Mouse (Mus musculus) gastrocnemius, postnatal 25 days (tissue): ENCODE measurements around the gene Apol7c. TPM values are rescaled to one million over a fixed set of nuclear protein-coding genes. Genes with fewer than 3 reads are reported as not detected.
"Not testable (repeated sequence)": the region's sequence is repeated elsewhere in the genome, so short reads cannot be mapped to it uniquely, and the experiment has no call there.

Source experiments
- DNase-seq: peaks from one replicate; pipeline ENCODE4 v3.0.0; 2022
- long read RNA-seq, 2 experiments: library from polyadenylated mRNA; stranded (forward); transcript quantifications; one replicate each; pipeline ENCODE4 v2.0.0; 2021
- total RNA-seq, 2 experiments: library from RNA; stranded (reverse); gene quantifications; 1 replicate in 1 of 2; 2 replicates in 1 of 2; pipeline ENCODE4 v1.2.3; 2021

Gene Apol7c
- total RNA-seq = not detected
- long read RNA-seq, experiment 1 = 0 reads
- long read RNA-seq, experiment 2, partial matches to known transcripts = 0 of 1 reads
- long read RNA-seq, experiment 2, other reads (novel, unspliced or antisense) = 1 of 1 reads

DNA sequence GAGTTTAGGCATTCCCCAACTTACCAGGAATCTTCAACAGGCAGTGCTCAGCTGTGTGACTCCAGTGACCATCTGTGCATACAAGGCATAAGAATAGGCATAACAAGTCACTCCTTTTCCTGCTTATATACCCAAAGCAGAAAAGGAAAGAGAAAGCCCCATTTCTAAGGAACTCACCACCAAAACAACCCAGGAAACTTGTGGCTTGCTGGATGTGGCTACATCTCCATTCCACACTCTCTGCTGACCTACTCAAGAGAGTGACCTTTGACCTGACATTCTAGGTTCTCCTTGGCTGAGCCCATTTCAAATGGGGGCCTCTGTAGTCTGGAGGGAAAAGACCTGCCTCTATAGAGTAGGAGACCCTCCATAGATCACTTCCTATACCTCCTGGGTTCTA lies at the start of gene Apol7c:
Gene Apol7c (minus strand): TSS at position 101 of the 400 bp plus-strand sequence.
- no peak for DNase-seq

GRCm38 (mm10) chr15:77581681-77582080 lies 48.6 kb upstream of the Apol7c start:
- DNase-seq = peak; percentile 54

DNA sequence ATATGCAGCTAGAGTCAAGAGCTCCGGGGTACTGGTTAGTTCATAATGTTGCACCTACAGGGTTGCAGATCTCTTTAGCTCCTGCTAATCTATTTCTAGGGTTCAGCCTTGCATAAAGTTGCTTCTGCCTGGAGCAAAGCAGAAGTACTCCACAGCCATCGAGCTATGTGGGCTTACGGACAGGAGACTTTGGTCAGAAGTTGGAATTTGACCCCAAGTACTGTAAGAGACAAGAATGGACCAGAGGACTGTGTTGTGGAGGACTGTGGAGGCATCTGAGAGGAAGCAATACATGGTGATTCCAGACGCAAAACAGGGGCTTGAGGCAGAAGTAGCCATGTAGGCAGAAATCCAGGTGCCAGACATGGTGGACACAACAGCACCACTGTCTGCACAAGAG lies 46.2 kb upstream of the Apol7c start:
- DNase-seq = no peak

GRCm38 (mm10) chr15:77578801-77579200 lies 45.7 kb upstream of the Apol7c start:
- DNase-seq = no peak

GRCm38 (mm10) chr15:77563219-77563618 lies 30.1 kb upstream of the Apol7c start:
- no peak for DNase-seq

DNA sequence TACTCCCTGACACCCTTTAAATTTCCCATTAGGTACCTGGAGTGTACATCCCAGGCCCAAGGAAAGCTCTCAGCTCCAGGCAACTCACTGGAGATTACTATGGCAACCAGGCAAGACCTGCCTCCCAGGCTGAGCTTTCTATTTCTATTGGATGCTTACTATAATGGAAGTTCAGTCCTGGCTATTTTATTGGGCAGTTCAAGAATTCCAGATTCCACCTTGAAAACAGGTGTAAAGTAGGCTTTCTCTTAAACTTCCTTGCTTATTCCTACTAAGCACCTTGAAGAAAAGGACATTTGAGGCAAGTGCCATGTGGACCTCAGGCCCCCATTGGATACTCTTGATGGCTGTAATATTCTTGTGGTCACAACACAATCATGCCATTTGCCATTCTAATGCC lies 28.7 kb upstream of the Apol7c start, which contains the start of gene 1700025B11Rik:
Gene 1700025B11Rik (minus strand): TSS at position 101 of the 400 bp plus-strand sequence.
- no peak for DNase-seq

DNA sequence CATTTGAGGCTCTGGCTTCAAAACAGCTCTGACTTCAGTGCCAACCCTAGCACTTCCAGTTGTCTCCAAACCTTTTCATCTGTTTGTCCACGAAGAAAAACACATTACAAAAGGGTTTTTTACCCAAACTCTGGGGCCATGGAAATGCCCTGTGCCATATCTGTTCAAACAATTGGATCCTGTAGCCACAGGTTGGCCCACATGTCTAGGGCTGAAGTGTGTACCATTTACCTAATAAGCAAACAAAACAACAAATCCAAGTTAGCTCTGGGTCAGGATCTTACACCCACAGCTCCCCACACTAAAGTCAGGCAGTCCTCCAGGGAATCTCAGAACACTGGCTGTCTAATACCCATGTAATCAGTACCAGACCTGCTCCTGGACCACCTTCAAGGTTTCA lies 6.1 kb upstream of the Apol7c start:
- not testable (repeated sequence) for DNase-seq

GRCm38 (mm10) chr15:77523186-77523843 lies 9.8 kb downstream of the Apol7c start:
- peak; percentile 40 for DNase-seq

- not testable (repeated sequence) for DNase-seq
Measured at GRCm38 (mm10) chr15:77520596-77520995, 12.5 kb downstream of the Apol7c start.

DNA sequence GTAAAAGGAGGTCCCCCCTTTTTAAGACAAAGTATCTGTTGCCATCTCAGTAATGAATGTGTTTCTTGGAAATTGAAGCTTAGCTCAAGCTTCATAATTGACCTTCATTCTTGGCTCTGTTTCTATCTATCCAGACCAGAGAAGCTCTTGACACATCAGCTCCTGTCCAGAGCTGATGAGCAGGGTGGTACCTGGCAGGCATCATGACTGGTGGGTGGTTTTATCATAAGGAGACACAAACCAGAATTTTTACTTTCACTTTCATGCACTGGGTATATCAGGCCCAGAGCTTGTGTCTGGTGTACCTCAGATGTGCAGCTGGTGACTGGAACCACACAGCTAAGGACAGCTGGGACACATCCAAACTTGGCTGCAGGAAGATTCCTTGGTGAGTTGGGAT lies 25.1 kb downstream of the Apol7c start, which contains the start of gene Apol11a:
Gene Apol11a (plus strand): TSS at position 306 of the 400 bp plus-strand sequence.
- DNase-seq = not testable (repeated sequence)

- DNase-seq = not testable (repeated sequence)
Measured at GRCm38 (mm10) chr15:77494694-77495093, 38.4 kb downstream of the Apol7c start.

GRCm38 (mm10) chr15:77493181-77493580 lies 39.9 kb downstream of the Apol7c start:
- not testable (repeated sequence) for DNase-seq

DNA sequence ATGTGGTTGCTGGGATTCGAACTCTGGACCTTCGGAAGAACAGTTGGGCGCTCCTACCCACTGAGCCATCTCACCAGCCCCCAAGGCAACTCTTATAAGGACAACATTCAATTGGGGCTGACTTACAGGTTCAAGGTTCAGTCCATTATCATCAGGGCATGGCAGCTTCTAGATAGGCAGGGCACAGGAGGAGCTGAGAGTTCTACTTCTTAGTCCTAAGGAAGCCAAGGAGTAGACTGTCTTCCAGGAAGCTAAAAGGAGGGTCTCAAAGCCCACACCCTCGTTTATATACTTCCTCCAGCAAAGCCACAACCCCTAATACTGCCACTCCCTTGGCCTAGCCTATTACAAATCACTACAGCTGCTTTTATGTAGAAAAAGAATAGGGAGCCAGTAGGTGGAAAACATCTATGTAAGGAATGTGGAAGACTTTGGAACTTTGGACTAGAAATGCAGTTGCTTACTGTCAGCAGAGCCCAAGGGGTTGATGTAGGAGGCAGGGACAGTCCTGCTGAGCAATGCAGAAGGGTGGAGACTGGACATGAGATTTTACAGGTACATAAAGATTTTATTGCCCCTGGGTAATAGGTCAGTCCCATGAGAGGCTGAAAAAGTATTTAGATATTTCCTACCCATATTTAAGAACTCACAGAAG lies 50.8 kb downstream of the Apol7c start:
- no peak for DNase-seq

DNA sequence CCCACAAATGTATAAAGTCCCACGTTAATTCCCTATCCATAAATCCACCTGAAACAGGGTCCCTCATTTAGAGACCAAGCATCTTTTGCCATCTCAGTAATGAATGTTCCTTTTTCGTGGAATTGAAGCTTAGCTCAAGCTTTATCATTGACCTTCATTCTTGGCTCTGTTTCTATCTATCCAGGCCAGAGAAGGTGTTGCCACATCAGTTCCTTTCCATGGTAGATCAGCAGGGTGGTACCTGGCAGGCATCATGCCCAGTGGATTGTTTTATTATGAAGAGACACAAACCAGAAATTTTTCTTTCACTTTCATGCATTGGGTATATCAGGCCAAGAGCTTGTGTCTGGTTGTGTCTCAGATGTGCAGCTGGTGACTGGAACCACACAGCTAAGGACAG lies 56.4 kb downstream of the Apol7c start, which contains the start of gene Apol10a:
Gene Apol10a (plus strand): TSS at position 355 of the 400 bp plus-strand sequence.
- not testable (repeated sequence) for DNase-seq

Other genes starting within 250 kb of the Apol7c start
- 10 to 100 TPM; 63.8 to 81.0 TPM for gene Rbfox2, start 226.3 kb downstream of the Apol7c start, total RNA-seq
- under 1 TPM; 0.31 to 0.46 TPM for gene Apol7a, start 134.2 kb downstream of the Apol7c start, total RNA-seq
- not detected for gene Apol9a, start 122.2 kb downstream of the Apol7c start, total RNA-seq
- gene Apol7b, start 85.8 kb downstream of the Apol7c start, total RNA-seq = 1 to 10 TPM; 2.2 to 2.5 TPM
- not detected for gene Apol10a, start 56.3 kb downstream of the Apol7c start, total RNA-seq
- gene Apol11a, start 25.0 kb downstream of the Apol7c start, total RNA-seq = not detected
- not detected for gene 1700025B11Rik, start 28.6 kb upstream of the Apol7c start, total RNA-seq
- gene Apol10b, start 62.8 kb upstream of the Apol7c start, total RNA-seq = under 1 TPM; 0.43 to 0.64 TPM
- not detected for gene Gm36245, start 65.9 kb upstream of the Apol7c start, total RNA-seq
- gene Apol11b, start 110.0 kb upstream of the Apol7c start, total RNA-seq = under 1 TPM in 1 of 2 experiments, not detected in 1; 0.27 TPM
- under 1 TPM; 0.24 to 0.28 TPM for gene Apol7e, start 165.5 kb upstream of the Apol7c start, total RNA-seq
- gene Apol9b, start 195.7 kb upstream of the Apol7c start, total RNA-seq = not detected
- under 1 TPM in 1 of 2 experiments, not detected in 1; 0.21 TPM for gene Apol8, start 223.7 kb upstream of the Apol7c start, total RNA-seq